Mouse (Mus musculus): ENCODE measurements around the gene Pik3cd. TPM values are rescaled to one million over a fixed set of nuclear protein-coding genes. Genes with fewer than 3 reads are reported as not detected.
"Not testable (repeated sequence)": the region's sequence is repeated elsewhere in the genome, so short reads cannot be mapped to it uniquely, and the experiment has no call there.

Pik3cd gene
- polyA plus RNA-seq (2015; fragmentation: Nextera tagmentation; extraction: Ambion mirVana) = 17.1 and 18.1 TPM in 2 replicates

DNA sequence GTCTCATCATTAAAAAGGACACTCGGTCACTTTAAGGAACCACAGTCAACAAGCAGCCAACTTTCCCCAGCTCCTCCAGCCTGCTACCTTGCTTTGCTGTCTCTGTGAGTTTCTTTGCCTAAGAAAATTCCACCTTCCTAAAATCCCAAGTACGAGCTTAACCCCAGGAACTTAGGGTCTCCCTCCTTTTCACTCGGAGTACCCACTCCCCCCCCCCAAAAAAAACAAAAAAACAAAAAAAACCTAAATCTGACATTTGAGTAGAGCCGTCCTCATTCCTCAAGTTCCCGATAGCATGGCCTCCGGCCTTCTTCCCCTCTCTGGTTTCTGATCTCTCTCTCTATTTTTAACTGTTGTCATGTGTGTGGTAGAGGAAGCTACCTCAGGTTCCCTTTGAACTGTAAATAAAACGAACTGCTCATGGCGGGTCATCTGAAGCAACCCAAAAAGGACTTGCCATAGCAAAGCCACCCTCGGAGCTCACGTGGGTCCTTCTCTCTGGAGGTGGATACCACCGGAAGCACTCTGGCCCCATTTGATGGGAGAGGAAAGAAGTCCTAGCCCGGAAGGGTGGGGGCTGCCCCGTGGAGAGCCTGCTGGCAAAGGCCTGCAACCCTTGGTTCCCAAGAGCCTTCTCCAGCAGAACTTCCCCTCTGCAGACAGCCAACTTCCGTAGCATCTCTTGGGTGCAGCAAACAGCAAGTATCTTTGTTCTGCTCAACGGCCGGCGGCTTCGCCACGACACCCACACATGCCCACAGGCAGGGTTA lies at the start of gene Pik3cd:
Pik3cd (minus strand) TSS at position 362 of the 770 bp plus-strand sequence.
- no peaks in the 10 kb centered on the region for H3K36me3 ChIP-seq
- no peak within 1 kb of the TSS for H3K9ac ChIP-seq
- peak within 1 kb of the TSS; percentile 18; the same call in 1 of the 2 replicates for H3K27ac ChIP-seq
- H3K4me3 ChIP-seq = no peak within 1 kb of the TSS
- peaks cover 35% of the 10 kb centered on the region for H3K27me3 ChIP-seq
- WGBS = 74% methylated on average over 19 of the region's 19 CpGs
- no peak for ATAC-seq (ENCODE audit: low FRiP score)
- no peaks in the 10 kb centered on the region for H3K9me3 ChIP-seq
- no peak within 1 kb of the TSS for H3K4me2 ChIP-seq
- peaks cover 10% of the 10 kb centered on the region for H3K4me1 ChIP-seq (replicated peaks)

DNA sequence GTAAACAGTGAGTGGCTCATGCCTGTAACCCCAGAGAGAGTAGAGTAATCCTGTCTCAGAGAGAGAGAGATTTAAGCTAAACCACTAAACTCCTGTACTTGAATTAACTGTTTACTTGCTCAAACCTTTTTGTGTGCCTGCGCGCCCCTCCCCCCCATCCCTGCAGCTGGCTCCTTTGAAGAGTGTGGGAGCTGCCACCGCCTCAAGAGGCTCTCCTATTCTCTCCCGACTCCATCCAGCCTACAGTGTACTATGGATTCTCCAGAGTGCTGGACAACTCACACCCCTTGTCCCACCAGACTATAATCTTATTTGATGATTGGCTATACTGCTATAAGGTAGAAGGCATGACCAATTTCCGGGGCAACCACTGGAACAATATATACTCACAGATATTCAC lies 48.3 kb upstream of the Pik3cd start:
- Histone ChIP-seq H3K4me3 (no peak overlapping the region), H3K27ac (no peak overlapping the region), H3K9ac (no peak overlapping the region), H3K9me3 (no peaks in the 10 kb centered on the region), H3K4me2 (no peak overlapping the region), H3K36me3 (peaks cover 17% of the 10 kb centered on the region), H3K4me1 (replicated peaks) (peaks cover 7% of the 10 kb centered on the region; the same call in 1 of the 2 replicates), H3K27me3 (no peaks in the 10 kb centered on the region)
- ATAC-seq (ENCODE audit: low FRiP score) = no peak
- WGBS = 41% methylated on average over 5 of the region's 5 CpGs

DNA sequence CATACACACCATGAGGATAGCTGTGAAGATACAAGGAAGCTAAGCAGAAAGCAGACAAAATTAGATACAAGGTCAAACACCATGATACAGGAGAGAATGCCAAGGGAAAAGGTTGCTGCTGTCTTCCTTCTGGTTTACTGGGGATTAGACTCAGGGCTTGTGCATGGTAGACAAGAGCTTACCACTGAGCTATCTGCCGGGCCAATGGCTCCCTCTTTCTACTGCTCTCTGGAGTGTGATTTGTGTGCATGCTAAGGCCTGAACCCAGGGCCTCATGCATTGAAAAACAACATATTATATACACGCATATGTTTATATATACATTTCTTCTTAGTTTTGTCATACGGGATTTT lies 47.3 kb upstream of the Pik3cd start:
- H3K4me1 ChIP-seq (replicated peaks); H3K9ac ChIP-seq; H3K4me3 ChIP-seq; H3K27ac ChIP-seq; H3K27me3 ChIP-seq; H3K4me2 ChIP-seq; ATAC-seq (ENCODE audit: low FRiP score); H3K9me3 ChIP-seq: not testable (repeated sequence)
- WGBS = 97% methylated on average over 3 of the region's 3 CpGs
- peaks cover 25% of the 10 kb centered on the region for H3K36me3 ChIP-seq

DNA sequence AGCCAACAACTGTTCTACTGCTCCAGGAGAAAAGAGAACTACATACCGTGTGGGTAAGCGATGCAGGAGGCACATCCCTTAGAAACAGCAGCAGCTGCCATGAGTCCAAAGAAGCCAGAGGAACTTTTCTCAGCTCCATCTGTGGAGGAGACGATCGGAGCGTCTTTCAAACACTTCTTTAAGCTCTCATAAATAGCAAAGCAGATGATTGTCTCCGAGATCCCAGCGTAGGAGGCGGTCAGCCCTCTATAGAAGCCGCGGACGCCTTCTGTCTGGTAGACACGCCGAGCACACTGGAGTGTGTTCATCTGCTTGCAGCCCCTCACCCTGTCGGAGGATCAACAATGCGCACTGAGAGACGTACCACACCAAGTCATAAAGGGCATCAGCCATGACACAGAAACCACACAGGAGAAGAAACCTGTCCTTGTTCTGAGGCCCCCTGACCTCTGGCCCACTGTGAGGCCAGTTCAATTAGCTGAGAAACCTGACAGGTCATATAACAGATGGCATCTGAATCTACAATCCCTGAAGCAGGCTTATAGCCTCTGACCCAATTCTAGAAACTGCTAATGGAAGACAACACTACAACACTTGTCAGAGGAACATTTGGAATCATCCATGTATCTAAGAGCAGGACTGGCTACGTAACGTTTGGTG lies 46.8 kb upstream of the Pik3cd start:
- no peaks in the 10 kb centered on the region for H3K9me3 ChIP-seq
- no peak overlapping the region for H3K27ac ChIP-seq
- peaks cover 31% of the 10 kb centered on the region for H3K36me3 ChIP-seq
- no peak for ATAC-seq (ENCODE audit: low FRiP score)
- H3K9ac ChIP-seq = no peak overlapping the region
- H3K4me1 ChIP-seq (replicated peaks) = peaks cover 7% of the 10 kb centered on the region; the same call in 1 of the 2 replicates
- H3K4me2 ChIP-seq = no peak overlapping the region
- no peak overlapping the region for H3K4me3 ChIP-seq
- no peaks in the 10 kb centered on the region for H3K27me3 ChIP-seq
- 79% methylated on average over 18 of the region's 18 CpGs for WGBS

DNA sequence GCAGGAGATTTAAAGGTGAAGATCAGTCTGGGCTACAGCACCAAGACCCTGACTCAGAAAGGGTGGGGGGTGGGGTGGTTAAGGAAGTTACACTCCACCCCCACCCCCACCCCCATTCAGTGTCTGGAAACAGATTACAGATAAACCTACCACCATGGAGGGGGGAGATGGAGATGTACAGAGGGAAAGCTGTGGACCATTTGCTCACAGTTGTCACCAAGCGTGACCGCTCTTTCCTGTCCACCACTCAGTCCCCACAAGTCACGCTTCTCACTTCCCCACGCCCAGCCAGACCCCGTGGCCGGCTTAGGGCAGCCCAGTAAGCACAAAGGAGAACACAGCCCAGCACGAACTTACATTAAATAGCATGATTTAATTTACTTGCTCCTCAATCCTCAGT lies 41.7 kb upstream of the Pik3cd start:
- H3K4me1 ChIP-seq (replicated peaks) = no peaks in the 10 kb centered on the region
- H3K27ac ChIP-seq = no peak overlapping the region
- WGBS = 88% methylated on average over 7 of the region's 7 CpGs
- no peak for ATAC-seq (ENCODE audit: low FRiP score)
- no peaks in the 10 kb centered on the region for H3K9me3 ChIP-seq
- no peak overlapping the region for H3K9ac ChIP-seq
- no peak overlapping the region for H3K4me2 ChIP-seq
- peaks cover 49% of the 10 kb centered on the region for H3K36me3 ChIP-seq
- no peaks in the 10 kb centered on the region for H3K27me3 ChIP-seq
- no peak overlapping the region for H3K4me3 ChIP-seq

DNA sequence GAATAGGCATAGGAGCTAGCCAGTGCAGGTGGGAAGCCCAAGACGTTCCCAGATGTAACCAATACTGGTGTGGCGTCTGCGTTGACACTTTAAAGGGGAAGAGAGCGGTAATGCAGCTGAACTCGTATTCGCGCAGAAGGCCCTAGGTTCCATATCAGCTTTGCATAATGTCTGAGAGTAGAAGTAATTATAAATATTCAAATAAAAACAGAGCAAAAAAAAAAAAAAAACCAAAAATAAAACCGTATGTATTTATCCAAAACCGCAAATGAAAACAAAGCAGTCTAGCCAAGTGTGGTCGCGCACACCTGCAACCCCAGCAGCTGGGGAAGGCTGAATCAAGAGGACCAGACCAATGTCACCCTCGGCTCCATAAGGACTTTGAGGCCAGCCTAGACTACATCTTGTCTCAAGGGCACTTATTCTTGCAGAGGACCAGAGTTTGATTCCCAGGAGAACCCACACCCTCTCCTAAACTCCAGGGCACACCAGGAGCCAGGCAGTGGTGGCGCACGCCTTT lies 39.7 kb upstream of the Pik3cd start:
- Histone ChIP-seq H3K4me2 (no peak overlapping the region), H3K27me3 (no peaks in the 10 kb centered on the region), H3K4me3 (no peak overlapping the region), H3K9ac (no peak overlapping the region), H3K4me1 (replicated peaks) (peaks cover 8% of the 10 kb centered on the region), H3K27ac (no peak overlapping the region), H3K9me3 (no peaks in the 10 kb centered on the region), H3K36me3 (peaks cover 42% of the 10 kb centered on the region)
- ATAC-seq (ENCODE audit: low FRiP score) = no peak
- WGBS = 94% methylated on average over 14 of the region's 14 CpGs

DNA sequence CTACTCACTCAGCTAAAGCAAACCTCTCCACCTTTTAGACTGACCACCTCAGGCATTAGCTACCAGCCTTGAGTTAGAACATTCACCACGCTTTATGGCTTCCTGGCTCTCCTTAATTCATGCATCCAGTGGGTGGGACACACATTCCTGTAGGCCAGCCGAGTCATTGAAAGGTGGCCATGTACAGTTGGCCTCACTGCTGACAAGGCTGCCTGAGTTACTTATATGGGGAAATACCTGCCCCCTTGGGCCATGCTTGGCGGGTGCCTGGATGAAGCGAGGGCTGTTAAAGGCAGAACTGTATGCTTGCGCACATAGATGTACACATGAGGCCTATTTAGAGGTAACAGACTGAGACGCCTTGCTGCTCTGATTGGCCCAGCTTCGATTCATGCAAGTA lies 37.9 kb upstream of the Pik3cd start:
- Histone ChIP-seq H3K36me3 (peaks cover 36% of the 10 kb centered on the region), H3K4me1 (replicated peaks) (peaks cover 25% of the 10 kb centered on the region), H3K27ac (no peak overlapping the region), H3K4me3 (no peak overlapping the region), H3K9me3 (no peaks in the 10 kb centered on the region), H3K9ac (no peak overlapping the region), H3K27me3 (no peaks in the 10 kb centered on the region), H3K4me2 (no peak overlapping the region)
- no peak for ATAC-seq (ENCODE audit: low FRiP score)
- 91% methylated on average over 7 of the region's 7 CpGs for WGBS

DNA sequence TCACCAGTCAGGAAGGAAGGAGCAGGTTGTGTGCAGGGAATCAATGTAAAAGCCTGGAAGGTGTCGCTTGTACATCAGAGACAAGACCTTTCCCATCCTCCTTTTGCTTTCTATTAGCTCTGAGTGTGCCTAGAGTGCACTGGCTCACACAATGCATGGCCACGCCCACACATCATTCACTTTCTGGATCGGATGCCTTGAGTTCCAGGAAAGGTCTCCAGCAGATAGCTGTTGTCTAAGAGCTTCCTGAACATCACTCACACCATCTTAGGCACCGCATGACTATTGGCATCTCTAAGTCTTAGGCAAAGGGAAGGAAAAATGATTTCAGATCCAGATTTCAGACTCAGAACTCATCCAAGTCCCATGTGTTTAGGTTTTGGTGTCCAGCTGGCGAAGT lies 37.1 kb upstream of the Pik3cd start:
- Histone ChIP-seq H3K4me2 (no peak overlapping the region), H3K9me3 (no peaks in the 10 kb centered on the region), H3K4me3 (no peak overlapping the region), H3K9ac (no peak overlapping the region), H3K27me3 (no peaks in the 10 kb centered on the region), H3K36me3 (peaks cover 28% of the 10 kb centered on the region), H3K27ac (no peak overlapping the region), H3K4me1 (replicated peaks) (peaks cover 33% of the 10 kb centered on the region)
- 65% methylated on average over 5 of the region's 5 CpGs for WGBS
- ATAC-seq (ENCODE audit: low FRiP score) = no peak

DNA sequence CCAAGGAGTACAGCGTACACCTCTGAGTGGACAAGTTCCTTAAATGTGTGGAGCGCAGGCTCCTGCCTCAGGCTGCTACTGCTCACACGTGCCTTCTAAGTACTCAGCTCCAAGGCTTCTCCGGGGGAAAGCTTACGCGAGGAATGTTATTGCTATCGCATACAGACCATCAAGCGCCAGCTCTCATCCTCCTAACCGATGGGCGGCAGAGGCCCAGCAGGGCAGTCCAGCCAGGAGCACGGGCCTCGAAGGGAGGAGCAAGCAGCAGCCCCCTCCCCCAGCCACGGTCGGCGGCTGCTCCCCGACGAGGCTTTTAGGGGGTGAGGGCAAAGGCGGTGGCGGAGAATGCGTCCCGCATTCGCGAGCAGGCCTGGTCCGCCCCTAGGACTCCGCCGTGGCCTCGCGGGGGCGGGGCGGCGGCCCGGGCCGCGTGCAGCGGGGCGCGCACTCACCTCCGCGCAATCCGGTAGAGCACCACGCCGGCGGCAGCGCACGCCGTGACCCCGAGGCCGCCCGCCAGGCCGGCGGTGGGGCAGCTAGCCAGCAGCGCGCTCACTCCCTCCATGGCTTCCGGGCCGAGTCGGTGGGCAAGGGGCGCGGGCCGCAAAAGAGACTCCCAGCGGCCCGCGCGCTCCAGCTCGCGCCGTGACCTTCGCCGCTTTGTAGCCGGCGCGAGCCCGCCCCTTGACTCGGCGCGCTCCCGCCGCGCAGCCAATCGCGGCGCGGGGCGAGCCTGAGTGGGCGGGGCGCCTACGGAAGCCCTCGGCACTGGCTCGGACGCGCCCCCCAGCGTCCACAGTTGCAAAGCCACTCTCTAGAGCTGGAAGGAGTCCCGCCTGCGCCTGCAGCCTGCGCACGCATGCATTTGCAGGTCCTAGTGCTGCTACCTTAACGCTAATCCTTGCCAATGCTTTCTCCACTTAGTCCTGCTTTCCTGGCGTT lies 35.3 kb upstream of the Pik3cd start, which contains the start of gene Tmem201:
Tmem201 (minus strand) TSS at position 662 of the 942 bp plus-strand sequence.
- WGBS = under 1% methylated on average over 83 of the region's 97 CpGs
- H3K4me3 ChIP-seq = peak within 1 kb of the TSS; percentile 93
- peaks cover 52% of the 10 kb centered on the region for H3K4me1 ChIP-seq (replicated peaks)
- H3K27ac ChIP-seq = peak within 1 kb of the TSS; percentile 87
- peak within 1 kb of the TSS; percentile 92 for H3K9ac ChIP-seq
- peaks cover 10% of the 10 kb centered on the region for H3K36me3 ChIP-seq
- peak within 1 kb of the TSS; percentile 99 for H3K4me2 ChIP-seq
- no peaks in the 10 kb centered on the region for H3K9me3 ChIP-seq
- H3K27me3 ChIP-seq = no peaks in the 10 kb centered on the region
- peak; percentile 88 for ATAC-seq (ENCODE audit: low FRiP score)

DNA sequence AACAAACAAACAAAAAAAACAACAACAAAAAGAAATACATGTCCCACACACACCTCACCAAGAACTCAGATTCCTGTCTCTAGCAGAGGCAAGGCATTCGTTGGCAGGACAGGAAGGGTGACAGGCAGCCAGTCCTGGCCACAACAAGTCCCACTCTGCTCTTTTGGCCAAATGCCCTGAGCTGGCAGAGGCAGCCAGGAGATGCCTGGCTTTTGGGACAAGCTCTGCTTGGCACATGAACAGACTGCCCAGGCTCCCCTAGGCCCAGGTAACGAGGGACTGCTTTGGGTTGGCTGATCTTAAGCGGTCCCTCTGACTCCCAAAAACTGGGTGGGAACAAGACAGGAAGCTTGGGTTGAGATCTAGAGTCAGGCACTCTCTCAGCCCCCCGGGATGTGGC lies 34.2 kb upstream of the Pik3cd start:
- H3K4me3 ChIP-seq = peak overlapping the region; percentile 93
- peak overlapping the region; percentile 92 for H3K9ac ChIP-seq
- H3K27me3 ChIP-seq = no peaks in the 10 kb centered on the region
- 51% methylated on average over 4 of the region's 4 CpGs for WGBS
- H3K4me1 ChIP-seq (replicated peaks) = peaks cover 61% of the 10 kb centered on the region
- peak overlapping the region; percentile 99 for H3K4me2 ChIP-seq
- peaks cover 7% of the 10 kb centered on the region for H3K36me3 ChIP-seq
- no peak overlapping the region for H3K27ac ChIP-seq
- H3K9me3 ChIP-seq = no peaks in the 10 kb centered on the region
- ATAC-seq (ENCODE audit: low FRiP score) = no peak

DNA sequence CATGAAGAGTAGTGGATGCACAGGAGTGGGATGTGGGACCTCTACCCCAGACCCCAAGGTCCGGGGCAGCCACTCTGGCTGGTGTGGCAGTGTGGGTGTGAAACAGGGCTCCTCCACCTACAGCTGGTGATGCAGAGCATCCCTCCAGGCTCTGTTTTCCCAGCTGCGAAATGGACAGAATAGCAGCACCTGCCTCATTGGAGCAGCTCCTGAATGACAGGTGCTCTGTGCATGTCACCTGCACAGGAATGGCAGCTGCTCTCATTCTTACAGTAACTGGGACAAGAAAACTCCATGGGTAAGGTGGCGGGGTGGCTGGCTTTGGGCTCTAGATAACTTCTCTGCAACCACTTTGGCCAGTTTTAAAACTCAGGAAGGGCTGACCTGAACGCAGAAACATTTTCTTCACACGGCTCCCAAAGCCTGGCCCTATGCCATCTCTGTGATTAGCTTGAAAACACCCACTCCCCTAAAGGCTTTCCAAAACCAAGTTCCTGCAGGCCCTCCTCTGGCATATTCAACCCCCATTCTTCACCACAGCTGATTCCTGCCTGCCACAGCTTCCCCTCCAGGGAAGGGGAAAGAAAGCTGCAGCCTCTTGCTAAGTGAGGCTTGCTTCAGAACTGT lies 33.4 kb upstream of the Pik3cd start:
- H3K4me3 ChIP-seq = peak overlapping the region; percentile 12; the same call in 1 of the 2 replicates
- H3K27ac ChIP-seq = no peak overlapping the region
- peaks cover 9% of the 10 kb centered on the region for H3K36me3 ChIP-seq
- peak overlapping the region; percentile 63 for H3K9ac ChIP-seq
- H3K27me3 ChIP-seq = no peaks in the 10 kb centered on the region
- ATAC-seq (ENCODE audit: low FRiP score) = no peak
- no peaks in the 10 kb centered on the region for H3K9me3 ChIP-seq
- 91% methylated on average over 5 of the region's 5 CpGs for WGBS
- H3K4me1 ChIP-seq (replicated peaks) = peaks cover 69% of the 10 kb centered on the region
- H3K4me2 ChIP-seq = peak overlapping the region; percentile 99
